Mouse (Mus musculus) neural tube, embryonic 14.5 days (tissue): ENCODE measurements around the gene Rilpl1. TPM values are rescaled to one million over a fixed set of nuclear protein-coding genes. Genes with fewer than 3 reads are reported as not detected.

Source experiments
- ATAC-seq: fragments of 200-750 bp; cut with Nextera tagmentation; 2 replicates; pipeline ENCODE4 v1.8.0; 2017; ENCODE audit warnings: low read depth, mild to moderate bottlenecking, moderate TSS enrichment, moderate library complexity
- H3K27ac ChIP-seq: fragments of 300-500 bp; sonication (generic); 2 replicates; pipeline ENCODE4 v1.5.1; 2014; ENCODE audit warnings: low read depth, mild to moderate bottlenecking, control low read depth, low read length, moderate library complexity, mixed read lengths
- H3K27me3 ChIP-seq: fragments of 300-500 bp; sonication (generic); 2 replicates; pipeline ENCODE4 v1.6.1; 2014; ENCODE audit warnings: low read length; ENCODE audit not compliant: control insufficient read depth, insufficient read depth
- H3K36me3 ChIP-seq: fragments of 300-500 bp; sonication (generic); 2 replicates; pipeline ENCODE4 v1.6.1; 2014; ENCODE audit warnings: low read length, mixed read lengths; ENCODE audit not compliant: control insufficient read depth, insufficient read depth
- H3K4me1 ChIP-seq: fragments of 300-500 bp; sonication (generic); 2 replicates; pipeline ENCODE4 v1.6.1; 2014; ENCODE audit warnings: low read length; ENCODE audit not compliant: control insufficient read depth, insufficient read depth
- H3K4me2 ChIP-seq: fragments of 300-500 bp; sonication (generic); 2 replicates; pipeline ENCODE4 v1.6.1; 2014; ENCODE audit warnings: mild to moderate bottlenecking, low read depth, low read length, control low read depth
- H3K4me3 ChIP-seq: fragments of 300-500 bp; sonication (generic); 2 replicates; pipeline ENCODE4 v1.5.1; 2014; ENCODE audit warnings: low read depth, low read length, control low read depth, mixed read lengths
- H3K9ac ChIP-seq: fragments of 300-500 bp; sonication (generic); replicated peaks from 2 replicates; pipeline ENCODE4 v1.6.1; 2014; ENCODE audit warnings: low read depth, mild to moderate bottlenecking, control low read depth, low read length, mixed read lengths
- H3K9me3 ChIP-seq: fragments of 300-500 bp; sonication (generic); 2 replicates; pipeline ENCODE4 v1.6.1; 2016; ENCODE audit warnings: low read length; ENCODE audit not compliant: control insufficient read depth
- WGBS: fragments of 180-500 bp; shearing (Covaris S2); extraction: QIAGEN DNeasy Blood & Tissue Kit; methylation state at CpG from one replicate; pipeline ENCODE4 v1.1.7; 2014; 5-methylcytosine and 5-hydroxymethylcytosine counted together
- polyA plus RNA-seq: library from polyadenylated mRNA; unstranded; fragments of >200 nt; fragmentation: Nextera tagmentation; extraction: Ambion mirVana; gene quantifications from 2 replicates; pipeline ENCODE4 v1.2.1, GENCODE M21; 2014

The Rilpl1 gene
- polyA plus RNA-seq, 1 experiment from 2014 or later: 11.0 TPM

GRCm38 (mm10) chr5:124535016-124535415 lies 3.8 kb upstream of the Rilpl1 start:
- ATAC-seq: no peak
- Histone ChIP-seq H3K9ac (no peak overlapping the region), H3K27ac (no peak overlapping the region), H3K36me3 (no peaks in the 10 kb centered on the region), H3K4me2 (no peak overlapping the region), H3K9me3 (no peaks in the 10 kb centered on the region), H3K27me3 (no peaks in the 10 kb centered on the region), H3K4me3 (no peak overlapping the region), H3K4me1 (peaks cover 8% of the 10 kb centered on the region; the same call in 1 of the 2 replicates)
- WGBS: 75% methylated on average over 5 of the region's 5 CpGs

DNA sequence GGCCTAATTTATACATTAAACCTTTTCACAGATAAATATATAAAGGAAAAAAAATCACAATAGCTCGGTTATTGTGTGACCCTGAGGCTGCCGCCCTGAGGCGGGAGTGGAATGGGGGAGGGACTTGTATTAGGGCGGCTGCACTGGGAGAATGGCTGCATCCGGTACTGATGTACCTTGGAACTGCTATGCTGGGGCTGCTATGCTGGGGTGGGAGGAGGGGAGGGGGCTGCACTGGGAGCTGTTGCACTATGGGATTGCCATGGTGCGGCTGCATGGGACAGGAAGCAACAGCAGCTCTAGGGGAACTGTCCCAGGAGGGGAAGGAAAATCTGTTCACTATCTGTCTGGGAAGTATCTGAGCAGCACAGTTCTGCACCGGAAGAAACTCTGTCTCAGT lies 1.3 kb upstream of the Rilpl1 start:
- WGBS: 39% methylated on average over 7 of the region's 7 CpGs
- no peak overlapping the region for H3K9ac ChIP-seq
- H3K4me1 ChIP-seq: peaks cover 26% of the 10 kb centered on the region; the same call in 1 of the 2 replicates
- no peak for ATAC-seq
- H3K9me3 ChIP-seq: no peaks in the 10 kb centered on the region
- H3K36me3 ChIP-seq: no peaks in the 10 kb centered on the region
- no peak overlapping the region for H3K27ac ChIP-seq
- H3K4me3 ChIP-seq: no peak overlapping the region
- peak overlapping the region; percentile 63; the same call in 1 of the 2 replicates for H3K4me2 ChIP-seq
- H3K27me3 ChIP-seq: no peaks in the 10 kb centered on the region

GRCm38 (mm10) chr5:124531583-124531930 lies 366 bp upstream of the Rilpl1 start:
- 12% methylated on average over 14 of the region's 14 CpGs for WGBS
- peaks cover 26% of the 10 kb centered on the region; the same call in 1 of the 2 replicates for H3K4me1 ChIP-seq
- H3K27ac ChIP-seq: peak overlapping the region; percentile 76
- ATAC-seq: peak; percentile 59
- H3K36me3 ChIP-seq: no peaks in the 10 kb centered on the region
- H3K27me3 ChIP-seq: no peaks in the 10 kb centered on the region
- no peaks in the 10 kb centered on the region for H3K9me3 ChIP-seq
- peak overlapping the region; percentile 77 for H3K4me3 ChIP-seq
- H3K4me2 ChIP-seq: peak overlapping the region; percentile 63
- peak overlapping the region; percentile 63 for H3K9ac ChIP-seq

DNA sequence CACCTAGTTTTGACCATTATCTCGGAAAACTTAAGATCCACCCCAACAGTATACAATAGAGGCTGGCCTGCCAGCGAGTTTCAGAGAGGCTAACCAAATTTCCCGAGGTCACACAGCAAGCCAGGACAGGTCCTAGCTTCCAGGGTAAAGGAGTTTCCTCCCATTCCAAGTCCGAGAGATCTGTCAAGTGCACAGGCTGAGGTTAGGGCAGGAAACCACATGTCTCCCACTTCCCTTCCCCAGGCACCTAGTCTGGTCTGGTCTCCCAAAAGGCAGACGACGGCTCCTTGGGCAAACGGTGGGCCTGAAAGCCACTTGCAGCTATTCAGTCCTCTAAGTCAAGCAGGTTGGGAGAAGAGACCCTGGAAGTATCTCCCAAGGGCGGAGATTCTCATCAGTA lies 1.5 kb downstream of the Rilpl1 start:
- no peak for ATAC-seq
- Histone ChIP-seq H3K4me1 (peaks cover 26% of the 10 kb centered on the region; the same call in 1 of the 2 replicates), H3K36me3 (no peaks in the 10 kb centered on the region), H3K27me3 (no peaks in the 10 kb centered on the region), H3K4me3 (peak overlapping the region; percentile 77), H3K9me3 (no peaks in the 10 kb centered on the region), H3K27ac (no peak overlapping the region), H3K9ac (no peak overlapping the region), H3K4me2 (peak overlapping the region; percentile 63)
- 65% methylated on average over 8 of the region's 8 CpGs for WGBS

- no peaks in the 10 kb centered on the region for H3K27me3 ChIP-seq
- no peak for ATAC-seq
- H3K9ac ChIP-seq: 0 out of 2 replicates have a peak overlapping the region, but pooled peaks have one; percentile 32
- H3K9me3 ChIP-seq: no peaks in the 10 kb centered on the region
- peaks cover 26% of the 10 kb centered on the region; the same call in 1 of the 2 replicates for H3K4me1 ChIP-seq
- peak overlapping the region; percentile 63; the same call in 1 of the 2 replicates for H3K4me2 ChIP-seq
- H3K36me3 ChIP-seq: no peaks in the 10 kb centered on the region
- no peak overlapping the region for H3K27ac ChIP-seq
- 27% methylated on average over 8 of the region's 8 CpGs for WGBS
- peak overlapping the region; percentile 77; the same call in 1 of the 2 replicates for H3K4me3 ChIP-seq
These were observed 2.0 kb downstream of the Rilpl1 start for GRCm38 (mm10) chr5:124529191-124529651.

- WGBS: 27% methylated on average over 9 of the region's 9 CpGs
- Histone ChIP-seq H3K4me3 (peak overlapping the region; percentile 6; the same call in 1 of the 2 replicates), H3K9me3 (no peaks in the 10 kb centered on the region), H3K36me3 (no peaks in the 10 kb centered on the region), H3K4me2 (peak overlapping the region; percentile 63), H3K4me1 (peaks cover 26% of the 10 kb centered on the region; the same call in 1 of the 2 replicates), H3K27me3 (no peaks in the 10 kb centered on the region), H3K9ac (peak overlapping the region; percentile 32; the same call in 1 of the 2 replicates), H3K27ac (no peak overlapping the region; the same call in 1 of the 2 replicates)
- no peak for ATAC-seq
These were observed 2.4 kb downstream of the Rilpl1 start for GRCm38 (mm10) chr5:124528791-124529190.

GRCm38 (mm10) chr5:124528351-124528750 lies 2.8 kb downstream of the Rilpl1 start:
- Histone ChIP-seq H3K27me3 (no peaks in the 10 kb centered on the region), H3K27ac (no peak overlapping the region; the same call in 1 of the 2 replicates), H3K36me3 (no peaks in the 10 kb centered on the region), H3K4me1 (peaks cover 26% of the 10 kb centered on the region; the same call in 1 of the 2 replicates), H3K9me3 (no peaks in the 10 kb centered on the region), H3K4me2 (peak overlapping the region; percentile 63), H3K9ac (peak overlapping the region; percentile 32; the same call in 1 of the 2 replicates), H3K4me3 (peak overlapping the region; percentile 6; the same call in 1 of the 2 replicates)
- no peak for ATAC-seq
- 64% methylated on average over 4 of the region's 4 CpGs for WGBS

DNA sequence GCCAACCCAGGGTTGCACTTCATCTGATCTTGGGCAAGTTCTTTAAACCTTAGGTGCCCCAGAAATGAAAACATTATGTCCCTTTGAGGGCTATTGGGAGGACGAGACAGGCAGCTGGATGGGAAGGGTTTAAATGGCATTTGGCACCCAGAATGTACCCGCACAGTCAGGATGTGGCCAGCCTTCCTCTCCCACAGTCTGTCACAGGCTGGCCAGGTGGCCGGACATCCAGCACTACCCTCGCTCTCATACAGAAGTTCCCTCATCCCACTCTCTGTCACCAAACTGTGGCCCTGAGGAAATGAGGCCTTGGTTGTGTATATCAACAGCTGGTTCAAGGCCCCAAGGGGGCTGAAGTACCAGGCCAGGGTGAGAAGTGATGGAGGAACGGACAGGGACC lies 6.2 kb downstream of the Rilpl1 start:
- Histone ChIP-seq H3K4me3 (no peak overlapping the region), H3K9ac (no peak overlapping the region), H3K27ac (no peak overlapping the region), H3K4me2 (no peak overlapping the region), H3K36me3 (no peaks in the 10 kb centered on the region), H3K4me1 (peaks cover 17% of the 10 kb centered on the region; the same call in 1 of the 2 replicates), H3K27me3 (no peaks in the 10 kb centered on the region), H3K9me3 (no peaks in the 10 kb centered on the region)
- 93% methylated on average over 5 of the region's 5 CpGs for WGBS
- no peak for ATAC-seq

DNA sequence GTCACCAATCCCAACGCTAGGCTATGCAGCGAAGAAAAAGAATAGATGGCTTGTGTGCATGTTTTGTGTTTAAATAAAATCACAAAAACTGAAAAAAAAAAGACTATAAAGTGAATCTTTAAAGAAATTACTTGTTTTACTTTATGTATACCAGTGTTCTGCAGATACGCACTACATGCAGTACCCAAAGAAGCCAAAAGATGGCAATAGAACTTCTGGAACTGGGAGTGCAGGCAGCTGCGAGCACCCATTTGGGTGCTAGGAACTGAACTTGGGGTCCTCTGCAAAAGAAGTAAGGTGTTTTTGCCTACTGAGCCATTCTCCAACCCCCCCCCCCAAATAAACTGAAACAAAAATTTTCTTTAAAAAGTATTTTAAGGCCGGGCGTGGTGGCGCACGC lies 8.2 kb downstream of the Rilpl1 start:
- no peak overlapping the region for H3K4me3 ChIP-seq
- no peak for ATAC-seq
- no peak overlapping the region for H3K4me2 ChIP-seq
- no peaks in the 10 kb centered on the region for H3K27me3 ChIP-seq
- H3K9me3 ChIP-seq: no peaks in the 10 kb centered on the region
- no peak overlapping the region for H3K9ac ChIP-seq
- H3K4me1 ChIP-seq: no peaks in the 10 kb centered on the region
- no peak overlapping the region for H3K27ac ChIP-seq
- H3K36me3 ChIP-seq: no peaks in the 10 kb centered on the region
- 97% methylated on average over 8 of the region's 8 CpGs for WGBS
